Mouse (Mus musculus): ENCODE data around the gene Farp1.

GRCm38 (mm10) chr14:121097640-121098435, 62.8 kb downstream of the Farp1 start:
- no peak for TF ChIP-seq CTCF (IDR thresholded peaks at IDR 0.05; ENCODE audit: borderline replicate concordance, extremely low read depth, insufficient read depth, insufficient read length)
- no peak for TF ChIP-seq POLR2A (IDR thresholded peaks at IDR 0.05; ENCODE audit: borderline replicate concordance, extremely low read depth, insufficient read depth, insufficient read length, poor library complexity, severe bottlenecking)
